Mouse (Mus musculus) neural tube, embryonic 12.5 days (tissue): ENCODE data around the gene Kcnmb1. TPM values are rescaled to one million over a fixed set of nuclear protein-coding genes. Genes with fewer than 3 reads are reported as not detected.

Source experiments
- ATAC-seq: fragments of 200-750 bp; cut with Nextera tagmentation; 2 replicates; pipeline ENCODE4 v1.8.0; 2017; ENCODE audit warnings: low read depth, mild to moderate bottlenecking, moderate TSS enrichment, moderate library complexity; ENCODE audit not compliant: low FRiP score
- H3K27ac ChIP-seq: fragments of 300-500 bp; sonication (generic); 2 replicates; pipeline ENCODE4 v1.5.1; 2016
- H3K27me3 ChIP-seq: fragments of 300-500 bp; sonication (generic); replicated peaks from 2 replicates; pipeline ENCODE4 v1.6.1; 2016; ENCODE audit warnings: mild to moderate bottlenecking
- H3K36me3 ChIP-seq: fragments of 300-500 bp; sonication (generic); 2 replicates; pipeline ENCODE4 v1.6.1; 2016; ENCODE audit warnings: mild to moderate bottlenecking
- H3K4me1 ChIP-seq: fragments of 300-500 bp; sonication (generic); 2 replicates; pipeline ENCODE4 v1.6.1; 2016
- H3K4me2 ChIP-seq: fragments of 300-500 bp; sonication (generic); replicated peaks from 2 replicates; pipeline ENCODE4 v1.6.1; 2016; ENCODE audit warnings: mild to moderate bottlenecking
- H3K4me3 ChIP-seq: fragments of 300-500 bp; sonication (generic); 2 replicates; pipeline ENCODE4 v1.5.1; 2016
- H3K9ac ChIP-seq: fragments of 300-500 bp; sonication (generic); 2 replicates; pipeline ENCODE4 v1.6.1; 2016; ENCODE audit warnings: mild to moderate bottlenecking
- H3K9me3 ChIP-seq: fragments of 300-500 bp; sonication (generic); 2 replicates; pipeline ENCODE4 v1.6.1; 2016; ENCODE audit warnings: mild to moderate bottlenecking
- WGBS: fragments of 180-500 bp; shearing (Covaris S2); methylation state at CpG from one replicate; pipeline ENCODE4 v1.1.7; 2016; 5-methylcytosine and 5-hydroxymethylcytosine counted together
- polyA plus RNA-seq: library from polyadenylated mRNA; unstranded; fragments of >200 nt; fragmentation: Nextera tagmentation; extraction: Ambion mirVana; gene quantifications from 2 replicates; pipeline ENCODE4 v1.2.1, GENCODE M21; 2016

Kcnmb1 gene
- polyA plus RNA-seq, 1 experiment from 2014 or later: 0.34 TPM

DNA sequence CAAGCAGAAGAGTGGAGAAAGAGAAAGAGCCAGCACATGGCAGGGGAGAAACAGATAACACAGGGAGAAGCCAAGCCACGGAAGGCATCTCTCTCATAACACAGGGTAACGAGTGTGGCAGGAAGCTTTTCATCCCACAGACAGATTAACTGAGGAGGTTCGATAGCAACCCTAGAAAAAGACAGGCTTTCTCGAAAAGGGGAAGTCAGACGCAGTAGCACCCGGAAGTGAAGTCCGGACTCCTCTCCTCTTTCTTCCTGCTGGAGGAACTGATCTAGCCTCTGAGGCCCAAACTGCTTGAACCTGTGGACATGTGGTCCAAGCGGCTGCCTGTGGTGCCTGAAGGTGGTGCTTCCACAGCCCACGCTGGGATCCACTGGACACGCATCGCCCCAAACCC, 45.4 kb downstream of the Kcnmb1 start:
- WGBS: 89% methylated on average over 11 of the region's 11 CpGs
- no peaks in the 10 kb centered on the region for H3K36me3 ChIP-seq
- no peak overlapping the region for H3K4me2 ChIP-seq
- H3K27me3 ChIP-seq: no peaks in the 10 kb centered on the region
- H3K9me3 ChIP-seq: no peaks in the 10 kb centered on the region
- H3K9ac ChIP-seq: no peak overlapping the region
- ATAC-seq: no peak
- no peaks in the 10 kb centered on the region for H3K4me1 ChIP-seq
- H3K4me3 ChIP-seq: no peak overlapping the region
- no peak overlapping the region for H3K27ac ChIP-seq

DNA sequence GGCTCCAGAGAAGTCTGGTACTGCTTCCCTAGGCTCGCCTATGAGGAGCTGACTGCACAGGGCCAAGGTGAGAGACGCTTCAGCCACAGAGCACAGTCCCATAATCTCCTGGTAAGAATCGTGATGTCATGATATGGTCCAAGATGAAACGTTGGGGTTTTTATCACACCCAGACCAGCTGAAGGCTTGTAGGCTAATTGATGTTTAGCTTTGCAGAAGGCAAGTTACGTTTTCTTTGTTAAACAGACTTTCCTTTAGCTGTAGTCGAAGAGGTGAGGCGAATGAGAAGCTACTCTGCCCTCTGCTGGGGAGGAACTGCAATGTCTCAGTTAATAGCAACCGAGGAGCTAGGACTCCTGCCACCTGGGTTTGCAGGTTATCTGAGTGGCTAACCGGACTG, 45.9 kb downstream of the Kcnmb1 start:
- ATAC-seq: no peak
- 56% methylated on average over 9 of the region's 9 CpGs for WGBS
- Histone ChIP-seq H3K4me3 (no peak overlapping the region), H3K4me1 (no peaks in the 10 kb centered on the region), H3K36me3 (no peaks in the 10 kb centered on the region), H3K27me3 (no peaks in the 10 kb centered on the region), H3K27ac (no peak overlapping the region), H3K9me3 (no peaks in the 10 kb centered on the region), H3K9ac (no peak overlapping the region), H3K4me2 (no peak overlapping the region)

DNA sequence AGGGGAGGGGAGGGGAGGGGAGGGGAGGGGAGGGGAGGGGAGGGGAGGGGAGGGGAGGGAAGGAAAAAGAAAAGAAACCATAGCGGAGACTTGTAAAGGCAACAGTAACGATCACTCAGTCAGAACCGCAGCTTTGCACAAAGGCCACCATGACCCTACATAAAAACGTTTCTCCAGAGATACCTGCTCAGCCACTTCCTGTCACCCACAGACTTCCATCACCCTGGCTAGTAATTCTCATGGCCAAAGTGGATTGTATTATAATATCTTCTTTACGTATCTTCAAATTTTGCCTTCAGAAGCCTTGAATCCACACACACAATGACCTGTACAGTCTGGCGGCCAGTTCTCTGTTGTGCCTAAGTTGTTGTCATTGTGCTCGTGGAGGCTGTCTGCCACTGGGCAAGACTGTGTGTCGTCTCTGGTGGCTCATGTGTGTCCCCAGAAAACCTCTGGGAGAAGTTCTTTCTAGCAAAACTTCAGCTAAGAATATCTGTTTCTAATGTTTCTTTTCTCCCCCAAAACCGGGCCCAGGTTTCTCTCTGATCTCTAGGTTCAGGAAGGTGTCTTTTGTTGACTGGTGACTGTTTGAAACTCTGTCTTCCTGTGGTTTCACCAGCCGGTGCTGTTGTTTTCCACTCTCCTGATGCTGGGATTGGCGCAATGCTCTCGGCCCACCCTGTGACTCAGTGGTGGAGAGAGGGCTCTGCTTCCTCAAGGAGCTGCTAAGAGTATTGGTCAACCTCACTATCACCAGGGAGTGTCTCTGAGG, 46.7 kb downstream of the Kcnmb1 start:
- Histone ChIP-seq H3K36me3 (no peaks in the 10 kb centered on the region), H3K4me3 (no peak overlapping the region), H3K27me3 (no peaks in the 10 kb centered on the region), H3K4me1 (no peaks in the 10 kb centered on the region), H3K27ac (no peak overlapping the region), H3K4me2 (no peak overlapping the region), H3K9ac (no peak overlapping the region), H3K9me3 (no peaks in the 10 kb centered on the region)
- WGBS: 77% methylated on average over 12 of the region's 12 CpGs
- ATAC-seq: no peak

DNA sequence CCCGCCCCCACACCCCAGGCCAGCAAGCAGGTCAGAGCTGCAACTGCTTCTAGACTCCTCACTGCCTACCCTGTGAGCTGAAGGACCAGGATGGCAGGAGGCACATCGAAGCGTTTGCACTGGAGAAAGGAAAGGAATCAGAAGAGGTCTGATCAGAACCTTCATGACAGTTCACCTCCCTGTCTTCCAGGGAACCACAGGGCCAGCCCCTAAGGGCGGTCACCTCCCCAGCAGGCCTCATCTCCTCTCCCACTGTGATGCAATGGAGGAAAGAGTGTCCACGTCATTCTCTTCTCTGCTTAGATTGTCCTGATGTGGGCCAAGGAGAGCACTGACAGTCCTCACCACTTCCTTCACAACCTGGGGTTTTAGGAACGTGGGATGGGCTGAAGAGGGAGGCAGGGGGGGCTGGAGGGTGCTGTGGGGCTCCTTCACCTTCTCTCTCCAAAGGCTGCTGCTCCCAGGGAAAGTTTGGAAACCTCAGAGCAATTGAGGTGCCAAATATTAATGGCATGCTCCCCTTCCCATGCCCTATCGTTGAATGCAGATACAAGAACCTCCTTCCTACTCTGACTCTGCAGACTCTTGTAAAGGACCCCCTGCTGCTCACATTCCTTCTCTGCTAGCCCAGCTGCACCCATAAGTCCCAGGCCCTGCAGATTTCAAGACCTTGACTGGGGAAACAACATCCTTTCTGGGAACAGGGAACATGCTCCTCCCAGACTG, 47.5 kb downstream of the Kcnmb1 start:
- no peaks in the 10 kb centered on the region for H3K27me3 ChIP-seq
- no peak overlapping the region for H3K9ac ChIP-seq
- 77% methylated on average over 7 of the region's 7 CpGs for WGBS
- H3K36me3 ChIP-seq: no peaks in the 10 kb centered on the region
- no peaks in the 10 kb centered on the region for H3K4me1 ChIP-seq
- ATAC-seq: no peak
- H3K9me3 ChIP-seq: no peaks in the 10 kb centered on the region
- H3K4me3 ChIP-seq: no peak overlapping the region
- H3K4me2 ChIP-seq: no peak overlapping the region
- no peak overlapping the region for H3K27ac ChIP-seq

DNA sequence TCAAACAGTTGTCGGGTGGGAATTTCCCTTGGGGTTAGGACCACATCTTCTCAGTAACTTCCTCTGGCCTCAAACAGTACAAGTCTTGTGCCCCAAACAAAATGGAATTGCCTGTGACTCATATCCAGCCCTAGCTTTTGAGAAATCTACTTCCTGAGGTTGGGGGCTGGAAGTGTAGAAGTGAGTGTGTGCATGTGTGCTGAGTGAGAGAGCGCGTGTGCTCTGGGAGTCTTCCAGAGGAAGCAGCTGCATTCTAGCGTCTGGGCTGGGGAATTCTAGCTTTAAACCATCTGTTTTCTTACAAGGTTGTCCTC, 48.0 kb downstream of the Kcnmb1 start:
- no peak for ATAC-seq
- Histone ChIP-seq H3K4me3 (no peak overlapping the region), H3K9me3 (no peaks in the 10 kb centered on the region), H3K36me3 (no peaks in the 10 kb centered on the region), H3K4me2 (no peak overlapping the region), H3K27ac (no peak overlapping the region), H3K27me3 (no peaks in the 10 kb centered on the region), H3K4me1 (no peaks in the 10 kb centered on the region), H3K9ac (no peak overlapping the region)
- WGBS: 80% methylated on average over 4 of the region's 4 CpGs

DNA sequence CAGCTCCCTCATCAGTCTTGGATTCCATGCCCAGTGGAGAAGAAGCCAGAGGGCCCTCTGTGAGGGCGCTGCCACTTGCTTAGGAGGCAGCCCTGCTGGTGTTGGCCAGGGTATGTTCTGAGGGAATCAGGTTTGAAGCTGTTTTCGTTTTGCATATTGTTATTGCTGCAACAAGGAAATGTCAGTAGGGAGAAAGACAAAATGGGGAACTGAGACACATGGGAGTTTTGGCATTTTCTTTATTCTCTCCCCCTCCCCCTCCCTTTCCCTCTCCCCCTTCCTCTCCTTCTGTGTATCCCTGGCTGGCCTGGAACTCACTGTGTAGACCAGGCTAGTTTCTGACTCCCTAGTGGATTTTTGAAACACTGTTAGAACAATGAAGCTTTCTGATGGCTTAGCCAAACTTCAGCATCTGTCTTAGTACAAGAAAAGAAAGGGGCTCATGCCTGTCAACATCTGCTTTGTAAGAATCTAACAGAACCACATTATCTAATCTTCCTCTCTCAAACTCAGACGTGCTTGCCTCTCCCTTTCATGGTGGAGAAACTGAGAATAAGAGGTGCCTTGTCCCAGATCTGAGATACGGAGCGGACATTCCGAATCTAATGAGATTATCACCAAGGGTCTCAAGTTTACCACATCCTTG, 49.3 kb downstream of the Kcnmb1 start:
- no peak overlapping the region for H3K4me2 ChIP-seq
- 72% methylated on average over 6 of the region's 6 CpGs for WGBS
- H3K4me1 ChIP-seq: no peaks in the 10 kb centered on the region
- no peaks in the 10 kb centered on the region for H3K36me3 ChIP-seq
- ATAC-seq: no peak
- no peak overlapping the region for H3K27ac ChIP-seq
- H3K27me3 ChIP-seq: no peaks in the 10 kb centered on the region
- H3K9me3 ChIP-seq: no peaks in the 10 kb centered on the region
- H3K9ac ChIP-seq: no peak overlapping the region
- H3K4me3 ChIP-seq: no peak overlapping the region

Other genes starting within 250 kb of the Kcnmb1 start
- 36.0 and 38.8 TPM in 2 replicates for gene Kcnip1, start 30.1 kb downstream of the Kcnmb1 start, polyA plus RNA-seq
- gene Lcp2, start 83.9 kb downstream of the Kcnmb1 start, polyA plus RNA-seq: 2.2 and 2.4 TPM in 2 replicates
- 14.3 and 21.1 TPM in 2 replicates for gene 4930469K13Rik, start 135.5 kb downstream of the Kcnmb1 start, polyA plus RNA-seq
- gene Foxi1, start 245.1 kb downstream of the Kcnmb1 start, polyA plus RNA-seq: not detected in 2 replicates